In genomic region chr1:126411426-126411825, GRCm38 (mm10) we compare ENCODE assay signal across 27 mouse cellular contexts.
DNase-seq lines count a peak whose midpoint lies in the region; ATAC-seq and TF ChIP-seq lines count a peak whose summit lies in the region.
"Had no signal": no experiment of that assay in that cellular context is flagged by ENCODE, and none has a peak within 500 bp of the region (broad histone marks: within the 10 kb centered on the region; RNA-seq: fewer than 3 reads in every experiment).

No protein-coding gene starts in this region.

- H3K4me1 ChIP-seq in lung, postnatal 0 days (ENCODE audit: insufficient read depth, low read depth, low read length): no peaks in the 10 kb centered on the region
- H3K4me1 ChIP-seq: embryonic facial prominence, embryonic 12.5 days; hindbrain, embryonic 13.5 days; liver, embryonic 13.5 days; lung, embryonic 15.5 days; neural tube, embryonic 15.5 days had no signal

- no peak for TF ChIP-seq CTCF in layer of hippocampus, adult 2 months (conservative IDR thresholded peaks at IDR 0.05)
- TF ChIP-seq CTCF in lung, postnatal 0 days (IDR thresholded peaks at IDR 0.05): no peak

- no peaks in the 10 kb centered on the region for H3K9me3 ChIP-seq in lung, postnatal 0 days (ENCODE audit: low read length)
- H3K9me3 ChIP-seq: embryonic facial prominence, embryonic 12.5 days; hindbrain, embryonic 13.5 days; liver, embryonic 13.5 days; lung, embryonic 15.5 days; neural tube, embryonic 15.5 days had no signal

- H3K36me3 ChIP-seq in lung, postnatal 0 days (ENCODE audit: insufficient read depth, low read length): no peaks in the 10 kb centered on the region
- H3K36me3 ChIP-seq: embryonic facial prominence, embryonic 12.5 days; hindbrain, embryonic 13.5 days; liver, embryonic 13.5 days; lung, embryonic 15.5 days; neural tube, embryonic 15.5 days had no signal

- H3K4me3 ChIP-seq in layer of hippocampus, adult 2 months: no peak overlapping the region
- H3K4me3 ChIP-seq in lung, postnatal 0 days (ENCODE audit: low read depth, low read length): no peak overlapping the region
- H3K4me3 ChIP-seq: embryonic facial prominence, embryonic 12.5 days; hindbrain, embryonic 13.5 days; liver, embryonic 13.5 days; lung, embryonic 15.5 days; neural tube, embryonic 15.5 days had no signal

- no peak overlapping the region for H3K9ac ChIP-seq in lung, postnatal 0 days (replicated peaks; ENCODE audit: low read depth)
- H3K9ac ChIP-seq: embryonic facial prominence, embryonic 12.5 days; hindbrain, embryonic 13.5 days; liver, embryonic 13.5 days; lung, embryonic 15.5 days; neural tube, embryonic 15.5 days had no signal

- WGBS in lung, postnatal 0 days: 64% methylated on average over 5 of the region's 5 CpGs

- H3K4me2 ChIP-seq in lung, postnatal 0 days (replicated peaks; ENCODE audit: low read depth, low read length): no peak overlapping the region
- H3K4me2 ChIP-seq: embryonic facial prominence, embryonic 12.5 days; hindbrain, embryonic 13.5 days; liver, embryonic 13.5 days; lung, embryonic 15.5 days; neural tube, embryonic 15.5 days had no signal

- no peaks in the 10 kb centered on the region for H3K27me3 ChIP-seq in lung, postnatal 0 days (replicated peaks; ENCODE audit: insufficient read depth, low read length)
- H3K27me3 ChIP-seq: embryonic facial prominence, embryonic 12.5 days; hindbrain, embryonic 13.5 days; liver, embryonic 13.5 days; lung, embryonic 15.5 days; neural tube, embryonic 15.5 days; Patski had no signal

- no peak overlapping the region for H3K27ac ChIP-seq in layer of hippocampus, adult 2 months
- H3K27ac ChIP-seq in lung, postnatal 0 days (ENCODE audit: low read length): no peak overlapping the region
- H3K27ac ChIP-seq: embryonic facial prominence, embryonic 12.5 days; hindbrain, embryonic 13.5 days; liver, embryonic 13.5 days; lung, embryonic 15.5 days; neural tube, embryonic 15.5 days had no signal

- no peak for ATAC-seq in lung, postnatal 0 days
- ATAC-seq: forebrain, embryonic 14.5 days; intestine, embryonic 16.5 days; Patski had no signal

- DNase-seq in cerebellum, postnatal 10 days: peak; percentile 24 to 40
- no peak for DNase-seq in cerebellum, adult 18-20 months
- DNase-seq in layer of hippocampus, postnatal 10 days (ENCODE audit: low spot score in 2 of 2): peak; percentile 19 to 33
- no peak for DNase-seq in layer of hippocampus, adult 2 months (ENCODE audit: low spot score in 2 of 2)
- DNase-seq in lung, postnatal 36 days: peak; percentile 20
- DNase-seq in lung, postnatal 0 days (ENCODE audit: low spot score): no peak
- DNase-seq in heart, postnatal 4 days: peak; percentile 18
- no peak for DNase-seq in left cerebral cortex, adult 11 months (ENCODE audit: low spot score)
- DNase-seq: cerebellum, adult 8-10 months; cerebellum, postnatal 36 days; embryo, embryonic 11 days; gastrocnemius, postnatal 14 days; kidney, adult 8-10 months; kidney, postnatal 10 days; liver, embryonic 13.5 days; lung, postnatal 4 days; midbrain, embryonic 14.5 days; retina, postnatal 1 day; right cerebral cortex, postnatal 14 days; thymus, postnatal 4 days had no signal

- no peak for TF ChIP-seq EP300 in lung, postnatal 0 days (IDR thresholded peaks at IDR 0.05)

Comparison
In these comparisons a context has a peak if more than half of its experiments do, and no peak if none do; other contexts are left out.
1. DNase-seq: peak in cerebellum, postnatal 10 days (2 of 2), layer of hippocampus, postnatal 10 days (2 of 2), lung, postnatal 36 days (single experiment) and heart, postnatal 4 days (single experiment); none in cerebellum, adult 18-20 months (0 of 2), layer of hippocampus, adult 2 months (0 of 2), lung, postnatal 0 days (single experiment) and left cerebral cortex, adult 11 months (single experiment).